Mouse (Mus musculus) hindbrain, embryonic 16.5 days (tissue): ENCODE measurements around the gene Gjb1. TPM values are rescaled to one million over a fixed set of nuclear protein-coding genes. Genes with fewer than 3 reads are reported as not detected.
A peak's percentile ranks its signal among the peaks of the same experiment; 100 is the strongest.
"Not testable (repeated sequence)": the region's sequence is repeated elsewhere in the genome, so short reads cannot be mapped to it uniquely, and the experiment has no call there.

Experiments used
- ATAC-seq: fragments of 200-750 bp; cut with Nextera tagmentation; 2 replicates; pipeline ENCODE4 v1.8.0; 2017; ENCODE audit warnings: moderate TSS enrichment, moderate library complexity
- H3K27ac ChIP-seq: fragments of 300-500 bp; sonication (generic); 2 replicates; pipeline ENCODE4 v1.5.1; 2014; ENCODE audit warnings: low read depth, mild to moderate bottlenecking, control low read depth, low read length, moderate library complexity
- H3K27me3 ChIP-seq: fragments of 300-500 bp; sonication (generic); replicated peaks from 2 replicates; pipeline ENCODE4 v1.6.1; 2014; ENCODE audit warnings: low read length; ENCODE audit not compliant: control insufficient read depth, insufficient read depth
- H3K36me3 ChIP-seq: fragments of 300-500 bp; sonication (generic); 2 replicates; pipeline ENCODE4 v1.6.1; 2014; ENCODE audit warnings: mild to moderate bottlenecking, low read length, moderate library complexity, mixed read lengths; ENCODE audit not compliant: control insufficient read depth, insufficient read depth
- H3K4me1 ChIP-seq: fragments of 300-500 bp; sonication (generic); 2 replicates; pipeline ENCODE4 v1.6.1; 2014; ENCODE audit warnings: low read depth, low read length; ENCODE audit not compliant: control insufficient read depth, insufficient read depth
- H3K4me2 ChIP-seq: fragments of 300-500 bp; sonication (generic); 2 replicates; pipeline ENCODE4 v1.6.1; 2014; ENCODE audit warnings: mild to moderate bottlenecking, low read length, control low read depth, moderate library complexity
- H3K4me3 ChIP-seq: fragments of 300-500 bp; sonication (generic); 2 replicates; pipeline ENCODE4 v1.5.1; 2014; ENCODE audit warnings: mild to moderate bottlenecking, low read length, control low read depth, moderate library complexity
- H3K9ac ChIP-seq: fragments of 300-500 bp; sonication (generic); 2 replicates; pipeline ENCODE4 v1.6.1; 2014; ENCODE audit warnings: low read depth, mild to moderate bottlenecking, control low read depth, low read length, moderate library complexity
- H3K9me3 ChIP-seq: fragments of 300-500 bp; sonication (generic); 2 replicates; pipeline ENCODE4 v1.6.1; 2014; ENCODE audit warnings: mild to moderate bottlenecking, low read length, moderate library complexity; ENCODE audit not compliant: control insufficient read depth
- WGBS: fragments of 180-500 bp; shearing (Covaris S2); extraction: QIAGEN DNeasy Blood & Tissue Kit; methylation state at CpG from one replicate; pipeline ENCODE4 v1.1.7; 2014; 5-methylcytosine and 5-hydroxymethylcytosine counted together
- polyA plus RNA-seq: library from polyadenylated mRNA; unstranded; fragments of >200 nt; fragmentation: Nextera tagmentation; extraction: Ambion mirVana; gene quantifications from 2 replicates; pipeline ENCODE4 v1.2.1, GENCODE M21; 2015

Gjb1 gene
- polyA plus RNA-seq, 1 experiment from 2014 or later: 2.2 TPM

- no peak overlapping the region for H3K9ac ChIP-seq
- no peak overlapping the region for H3K4me3 ChIP-seq
- H3K4me2 ChIP-seq: no peak overlapping the region
- H3K36me3 ChIP-seq: no peaks in the 10 kb centered on the region
- 43% methylated on average over 4 of the region's 4 CpGs for WGBS
- no peaks in the 10 kb centered on the region for H3K27me3 ChIP-seq
- no peaks in the 10 kb centered on the region for H3K9me3 ChIP-seq
- ATAC-seq: no peak
- no peaks in the 10 kb centered on the region for H3K4me1 ChIP-seq
- H3K27ac ChIP-seq: no peak overlapping the region
Observed at GRCm38 (mm10) chrX:101351188-101351587, 25.0 kb upstream of the Gjb1 start.

DNA sequence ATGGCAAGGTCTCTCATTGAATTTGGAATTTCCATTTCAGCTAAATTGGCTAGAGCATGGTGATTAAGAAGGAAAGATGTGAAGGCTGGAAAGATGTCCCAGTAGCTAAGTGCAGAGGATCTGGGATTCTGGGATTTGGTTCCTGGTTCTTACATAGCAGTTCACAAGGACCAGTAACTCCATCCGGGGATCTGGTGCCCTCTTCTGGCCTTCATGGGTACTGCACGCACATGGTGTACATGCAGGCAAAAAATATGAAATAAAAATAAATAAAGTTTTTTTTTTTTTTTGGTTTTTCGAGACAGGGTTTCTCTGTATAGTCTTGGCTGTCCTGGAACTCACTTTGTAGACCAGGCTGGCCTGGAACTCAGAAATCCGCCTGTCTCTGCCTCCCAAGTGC, 17.3 kb upstream of the Gjb1 start:
- not testable (repeated sequence) for H3K4me3 ChIP-seq, H3K9ac ChIP-seq, ATAC-seq, H3K4me2 ChIP-seq, H3K27me3 ChIP-seq, H3K27ac ChIP-seq, H3K36me3 ChIP-seq, H3K4me1 ChIP-seq, H3K9me3 ChIP-seq
- 63% methylated on average over 4 of the region's 4 CpGs for WGBS

GRCm38 (mm10) chrX:101369001-101369400, 7.2 kb upstream of the Gjb1 start:
- H3K27me3 ChIP-seq: no peaks in the 10 kb centered on the region; the same call in 1 of the 2 replicates
- no peak overlapping the region for H3K4me3 ChIP-seq
- no peak overlapping the region for H3K27ac ChIP-seq
- H3K9me3 ChIP-seq: no peaks in the 10 kb centered on the region
- ATAC-seq: no peak
- H3K4me1 ChIP-seq: no peaks in the 10 kb centered on the region
- 70% methylated on average over 7 of the region's 7 CpGs for WGBS
- no peaks in the 10 kb centered on the region for H3K36me3 ChIP-seq
- no peak overlapping the region for H3K4me2 ChIP-seq
- H3K9ac ChIP-seq: no peak overlapping the region

- WGBS: 66% methylated on average over 3 of the region's 3 CpGs
- Histone ChIP-seq H3K27ac (no peak overlapping the region), H3K9me3 (no peaks in the 10 kb centered on the region), H3K4me1 (no peaks in the 10 kb centered on the region), H3K4me3 (no peak overlapping the region), H3K9ac (no peak overlapping the region), H3K4me2 (no peak overlapping the region), H3K36me3 (no peaks in the 10 kb centered on the region), H3K27me3 (no peaks in the 10 kb centered on the region; the same call in 1 of the 2 replicates)
- ATAC-seq: no peak
Observed at GRCm38 (mm10) chrX:101370573-101370972, 5.6 kb upstream of the Gjb1 start.

DNA sequence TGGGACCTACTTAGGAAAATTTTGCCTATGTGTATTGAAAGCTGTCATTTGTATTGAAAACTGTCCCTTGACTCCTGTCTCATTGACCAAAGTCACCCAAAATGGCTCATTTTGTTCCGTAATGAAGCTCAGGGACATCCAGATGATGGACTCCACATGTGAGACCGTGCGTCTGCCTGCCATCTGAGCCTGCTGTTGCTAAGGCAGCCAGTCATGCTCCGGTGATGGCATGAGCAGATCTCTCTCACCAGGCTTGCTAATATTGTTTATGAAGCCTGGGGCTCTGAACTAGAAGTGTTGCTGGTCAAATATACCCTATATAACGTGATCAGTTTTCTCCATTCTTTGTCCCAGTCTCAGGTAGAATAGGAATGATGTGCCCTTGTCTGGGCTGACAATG, 3.2 kb upstream of the Gjb1 start:
- no peak for ATAC-seq
- Histone ChIP-seq H3K9me3 (no peaks in the 10 kb centered on the region), H3K4me2 (no peak overlapping the region), H3K4me3 (no peak overlapping the region), H3K27me3 (no peaks in the 10 kb centered on the region; the same call in 1 of the 2 replicates), H3K4me1 (no peaks in the 10 kb centered on the region), H3K9ac (no peak overlapping the region), H3K27ac (no peak overlapping the region), H3K36me3 (no peaks in the 10 kb centered on the region)
- 39% methylated on average over 5 of the region's 5 CpGs for WGBS

DNA sequence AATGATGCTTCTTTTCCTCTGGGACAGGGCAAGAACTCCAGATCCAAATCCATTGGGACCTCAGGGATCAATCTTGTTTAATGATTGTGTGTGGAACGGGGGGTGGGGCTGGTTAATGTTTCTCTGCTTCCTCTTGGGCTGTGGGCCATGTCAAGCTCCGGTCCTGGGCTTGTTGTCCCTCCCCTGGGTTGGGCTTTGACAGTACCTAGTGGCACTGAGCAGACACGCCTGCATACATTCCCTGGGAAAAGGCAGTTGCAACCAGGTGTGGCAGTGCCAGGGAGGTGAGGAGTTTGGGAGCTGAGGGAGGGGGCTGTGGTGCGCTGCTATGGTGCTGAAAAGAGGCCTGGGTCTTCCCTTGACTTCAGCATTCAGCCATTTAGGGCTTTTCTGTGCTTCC, 898 bp downstream of the Gjb1 start:
- no peak overlapping the region for H3K27ac ChIP-seq
- no peak for ATAC-seq
- no peak overlapping the region for H3K4me3 ChIP-seq
- no peak overlapping the region for H3K4me2 ChIP-seq
- no peaks in the 10 kb centered on the region; the same call in 1 of the 2 replicates for H3K27me3 ChIP-seq
- H3K9me3 ChIP-seq: no peaks in the 10 kb centered on the region
- no peaks in the 10 kb centered on the region; the same call in 1 of the 2 replicates for H3K4me1 ChIP-seq
- H3K9ac ChIP-seq: no peak overlapping the region
- WGBS: 58% methylated on average over 4 of the region's 4 CpGs
- no peaks in the 10 kb centered on the region for H3K36me3 ChIP-seq

DNA sequence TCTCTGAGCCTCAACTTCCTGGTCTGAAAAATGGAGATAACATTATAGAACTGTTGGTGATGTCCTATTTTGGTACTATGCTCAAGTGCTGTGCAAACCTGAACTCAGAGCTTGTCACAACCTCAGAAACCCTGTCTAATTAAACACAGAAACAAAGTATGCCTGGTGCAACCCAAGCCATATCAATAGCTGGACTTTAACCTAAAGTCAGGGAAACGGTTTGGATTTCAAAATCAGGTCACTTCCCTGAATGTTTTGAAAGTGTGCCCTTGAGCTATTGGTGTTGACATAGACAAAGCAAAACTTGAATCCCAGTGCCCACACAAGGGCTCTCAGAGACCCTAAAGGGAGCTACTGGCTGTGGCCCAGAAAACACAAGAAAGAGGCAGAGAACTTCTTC, 3.6 kb downstream of the Gjb1 start:
- WGBS: 74% methylated on average over 1 of the region's 1 CpGs
- Histone ChIP-seq H3K27ac (no peak overlapping the region), H3K4me3 (no peak overlapping the region), H3K4me1 (no peaks in the 10 kb centered on the region; the same call in 1 of the 2 replicates), H3K9ac (no peak overlapping the region), H3K9me3 (no peaks in the 10 kb centered on the region), H3K36me3 (no peaks in the 10 kb centered on the region), H3K27me3 (peaks cover 2% of the 10 kb centered on the region; the same call in 1 of the 2 replicates), H3K4me2 (no peak overlapping the region)
- ATAC-seq: no peak

- ATAC-seq: peak; percentile 13; the same call in 1 of the 2 replicates
- Histone ChIP-seq H3K27me3 (0 out of 2 replicates have a peak, but pooled peaks cover 2% of the 10 kb centered on the region), H3K9me3 (no peaks in the 10 kb centered on the region), H3K36me3 (no peaks in the 10 kb centered on the region), H3K4me3 (no peak overlapping the region), H3K4me2 (no peak overlapping the region), H3K4me1 (no peaks in the 10 kb centered on the region; the same call in 1 of the 2 replicates), H3K27ac (no peak overlapping the region), H3K9ac (no peak overlapping the region)
- WGBS: 33% methylated on average over 18 of the region's 18 CpGs
Observed at GRCm38 (mm10) chrX:101383455-101383854, 7.3 kb downstream of the Gjb1 start.

DNA sequence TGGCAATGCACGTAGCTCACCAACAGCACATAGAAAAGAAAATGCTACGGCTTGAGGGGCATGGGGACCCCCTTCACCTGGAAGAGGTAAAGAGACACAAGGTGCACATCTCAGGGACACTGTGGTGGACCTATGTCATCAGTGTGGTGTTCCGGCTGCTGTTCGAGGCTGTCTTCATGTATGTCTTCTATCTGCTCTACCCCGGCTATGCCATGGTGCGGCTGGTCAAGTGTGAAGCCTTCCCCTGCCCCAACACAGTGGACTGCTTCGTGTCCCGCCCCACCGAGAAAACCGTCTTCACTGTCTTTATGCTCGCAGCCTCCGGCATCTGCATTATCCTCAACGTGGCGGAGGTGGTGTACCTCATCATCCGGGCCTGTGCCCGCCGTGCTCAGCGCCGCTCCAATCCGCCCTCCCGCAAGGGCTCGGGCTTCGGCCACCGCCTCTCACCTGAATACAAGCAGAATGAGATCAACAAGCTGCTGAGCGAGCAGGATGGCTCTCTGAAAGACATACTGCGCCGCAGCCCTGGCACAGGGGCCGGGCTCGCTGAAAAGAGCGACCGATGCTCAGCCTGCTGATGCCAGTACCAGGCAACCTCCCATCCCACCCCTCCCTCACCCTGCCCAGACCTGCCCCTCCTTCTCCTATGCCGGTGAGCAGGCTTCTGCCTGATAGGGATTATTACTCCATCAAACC, 8.4 kb downstream of the Gjb1 start:
- ATAC-seq: peak; percentile 74
- H3K4me2 ChIP-seq: peak overlapping the region; percentile 53
- peak overlapping the region; percentile 59 for H3K9ac ChIP-seq
- 0 out of 2 replicates have a peak, but pooled peaks cover 2% of the 10 kb centered on the region for H3K27me3 ChIP-seq
- no peaks in the 10 kb centered on the region; the same call in 1 of the 2 replicates for H3K4me1 ChIP-seq
- H3K36me3 ChIP-seq: no peaks in the 10 kb centered on the region
- 13% methylated on average over 32 of the region's 32 CpGs for WGBS
- H3K27ac ChIP-seq: peak overlapping the region; percentile 59
- no peaks in the 10 kb centered on the region for H3K9me3 ChIP-seq
- peak overlapping the region; percentile 36 for H3K4me3 ChIP-seq
